Mouse (Mus musculus) heart, adult 2 months (tissue): Measurements from ENCODE around the gene 4933424G06Rik. TPM values are rescaled to one million over a fixed set of nuclear protein-coding genes. Genes with fewer than 3 reads are reported as not detected.

Experiments used
- DNase-seq, 2 experiments: peaks; one replicate each; pipeline ENCODE4 v3.0.0; 2021
- H3K27ac ChIP-seq: fragments of 200-600 bp; 2 replicates; pipeline ENCODE4 v1.8.1; 2022
- H3K27me3 ChIP-seq: fragments of 200-500 bp; 2 replicates; pipeline ENCODE4 v1.6.1; 2012; ENCODE audit warnings: mild to moderate bottlenecking, low read length, inconsistent platforms, mixed read lengths; ENCODE audit not compliant: control insufficient read depth, insufficient read depth
- H3K36me3 ChIP-seq: fragments of 200-500 bp; 2 replicates; pipeline ENCODE4 v1.6.1; 2012; ENCODE audit warnings: low read length, inconsistent platforms; ENCODE audit not compliant: control insufficient read depth, insufficient read depth
- H3K4me1 ChIP-seq: fragments of 200-500 bp; 2 replicates; pipeline ENCODE4 v1.6.1; 2011; ENCODE audit warnings: low read length; ENCODE audit not compliant: control insufficient read depth, insufficient read depth
- H3K4me3 ChIP-seq: fragments of 200-600 bp; 2 replicates; pipeline ENCODE4 v1.8.1; 2022
- H3K79me2 ChIP-seq: fragments of 200-500 bp; replicated peaks from 2 replicates; pipeline ENCODE4 v1.6.1; 2012; ENCODE audit warnings: mild to moderate bottlenecking, inconsistent platforms, low read length, moderate library complexity, mixed read lengths; ENCODE audit not compliant: control insufficient read depth, insufficient read depth
- H3K9ac ChIP-seq: fragments of 200-500 bp; 2 replicates; pipeline ENCODE4 v1.6.1; 2012; ENCODE audit warnings: low read depth, mild to moderate bottlenecking, control low read depth, inconsistent platforms, low read length, mixed read lengths
- CTCF ChIP-seq: fragments of 200-600 bp; IDR thresholded peaks from 2 replicates; pipeline ENCODE4 v1.8.1; 2022; ENCODE audit warnings: antibody characterized with exemption, mild to moderate bottlenecking, moderate library complexity
- EP300 ChIP-seq: fragments of 200-500 bp; IDR thresholded peaks from 2 replicates; pipeline ENCODE4 v1.6.1; 2011; ENCODE audit warnings: low read depth, low read length, control low read depth; ENCODE audit not compliant: insufficient read depth
- POLR2A ChIP-seq: fragments of 200-500 bp; IDR thresholded peaks from 2 replicates; pipeline ENCODE4 v1.6.1; 2011; ENCODE audit warnings: mild to moderate bottlenecking, low read depth, low read length, control low read depth; ENCODE audit not compliant: insufficient read depth
- WGBS: fragments of 180-500 bp; shearing (Covaris S2); methylation state at CpG from one replicate; pipeline ENCODE4 v1.1.7; 2018; 5-methylcytosine and 5-hydroxymethylcytosine counted together
- intact Hi-C: fragments of 180-260 bp; cut with DNase I; formaldehyde crosslinking; loops from one replicate; pipeline ENCODE4 v1.15.1; 2025
- polyA plus RNA-seq: library from polyadenylated mRNA; depleted of rRNA; stranded (reverse); fragments of >200 nt; gene quantifications from 2 replicates; pipeline ENCODE4 v1.2.3, GENCODE M21; 2012
- total RNA-seq, 2 experiments: library from RNA; stranded (reverse); gene quantifications; 2 replicates each; pipeline ENCODE4 v1.2.3; 2021

4933424G06Rik gene
- total and polyA plus RNA-seq, 3 experiments = not detected

- no peak overlapping the region for H3K4me3 ChIP-seq
- intact Hi-C loops = loop anchor here (10.0 kb wide), 1 partner anchor 342 kb away; no protein-coding TSS in a partner anchor
- TF ChIP-seq POLR2A (no peak), EP300 (no peak), CTCF (no peak)
- H3K9ac ChIP-seq = no peak overlapping the region
- no peaks in the 10 kb centered on the region for H3K27me3 ChIP-seq
- WGBS = 65% methylated on average over 5 of the region's 5 CpGs
- no peak for DNase-seq
- no peaks in the 10 kb centered on the region; the same call in none of the 2 replicates for H3K36me3 ChIP-seq
- H3K27ac ChIP-seq = no peak overlapping the region
- peaks cover 2% of the 10 kb centered on the region; the same call in 1 of the 2 replicates for H3K4me1 ChIP-seq
- no peaks in the 10 kb centered on the region for H3K79me2 ChIP-seq
Measured at GRCm38 (mm10) chr1:36697030-36697429, 12.9 kb upstream of the 4933424G06Rik start.

DNA sequence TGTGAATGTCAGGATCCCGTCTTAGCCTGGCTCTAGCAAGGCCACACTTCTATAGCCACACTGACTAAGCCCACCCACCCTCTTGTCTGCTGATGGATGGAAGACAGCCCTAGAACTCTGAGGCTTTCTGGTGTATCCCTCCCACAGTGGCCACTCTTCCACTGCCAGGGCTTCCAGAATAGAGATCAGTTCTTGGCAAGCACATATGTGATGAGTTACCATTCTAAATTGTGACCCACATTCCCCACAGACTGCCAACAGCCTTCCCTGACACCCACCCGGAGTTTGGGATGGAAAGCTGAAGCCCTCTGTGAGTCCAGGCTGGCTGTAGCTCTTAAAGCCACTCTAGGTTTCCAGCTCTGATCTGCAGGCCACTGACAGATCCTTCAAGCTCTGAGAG is 2.8 kb upstream of the 4933424G06Rik start:
- Histone ChIP-seq H3K9ac (no peak overlapping the region), H3K4me3 (no peak overlapping the region), H3K4me1 (peaks cover 9% of the 10 kb centered on the region), H3K36me3 (no peaks in the 10 kb centered on the region), H3K27me3 (no peaks in the 10 kb centered on the region), H3K79me2 (peaks cover 1% of the 10 kb centered on the region), H3K27ac (no peak overlapping the region)
- no peak for DNase-seq
- intact Hi-C loops = no loop called here
- TF ChIP-seq POLR2A = no peak
- no peak for TF ChIP-seq EP300
- no peak for TF ChIP-seq CTCF
- 67% methylated on average over 2 of the region's 2 CpGs for WGBS

DNA sequence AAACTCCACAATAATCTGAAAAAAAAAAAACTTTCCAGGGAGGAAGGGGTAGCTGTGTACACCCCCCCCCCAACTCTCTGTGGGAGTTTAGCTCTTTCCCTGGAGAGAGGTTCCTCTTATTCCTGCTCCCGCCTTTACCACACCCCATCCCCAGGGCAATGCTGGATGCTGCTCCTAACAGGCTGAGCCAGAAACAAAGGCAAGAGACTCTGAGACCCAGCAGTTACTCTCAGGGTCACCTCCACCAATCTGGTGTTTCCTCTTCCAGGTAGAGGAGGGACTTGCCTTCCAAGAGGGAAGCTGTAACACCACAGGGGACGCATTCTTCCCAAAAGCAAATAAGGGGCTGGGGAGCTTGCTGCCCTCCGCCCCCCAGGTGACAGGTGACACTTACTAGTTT is 2.2 kb upstream of the 4933424G06Rik start:
- H3K27me3 ChIP-seq = no peaks in the 10 kb centered on the region
- TF ChIP-seq POLR2A (no peak), CTCF (no peak), EP300 (no peak)
- no peak overlapping the region for H3K27ac ChIP-seq
- H3K79me2 ChIP-seq = peaks cover 1% of the 10 kb centered on the region
- H3K4me1 ChIP-seq = peaks cover 9% of the 10 kb centered on the region
- no peak overlapping the region for H3K4me3 ChIP-seq
- no peaks in the 10 kb centered on the region for H3K36me3 ChIP-seq
- WGBS = 79% methylated on average over 3 of the region's 3 CpGs
- H3K9ac ChIP-seq = no peak overlapping the region
- intact Hi-C loops = no loop called here
- no peak for DNase-seq

DNA sequence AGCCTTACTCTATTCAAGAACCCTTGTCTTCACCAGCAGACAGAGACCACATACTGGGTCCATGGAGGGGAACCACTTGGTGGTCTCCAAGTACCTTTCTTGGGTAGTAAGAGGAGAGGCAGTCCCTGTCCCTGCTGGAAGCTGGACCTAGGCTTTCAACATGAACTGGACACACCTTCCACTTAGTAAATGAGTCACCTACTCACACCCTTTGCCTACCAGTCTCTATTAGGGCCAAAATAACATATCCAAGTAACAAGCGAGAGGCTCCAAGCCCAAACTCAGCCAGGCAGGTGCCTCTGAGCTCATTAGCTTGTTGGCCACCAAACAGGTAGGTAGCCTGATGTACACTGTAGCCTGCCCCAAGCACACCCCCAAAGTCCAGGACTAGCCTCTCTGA is 1.3 kb upstream of the 4933424G06Rik start:
- Histone ChIP-seq H3K4me3 (peak overlapping the region; percentile 96), H3K27me3 (no peaks in the 10 kb centered on the region), H3K27ac (no peak overlapping the region; the same call in 1 of the 2 replicates), H3K9ac (peak overlapping the region; percentile 89), H3K79me2 (peaks cover 1% of the 10 kb centered on the region), H3K36me3 (no peaks in the 10 kb centered on the region), H3K4me1 (peaks cover 9% of the 10 kb centered on the region)
- intact Hi-C loops = loop anchor here (1.0 kb wide), 1 partner anchor 16 kb away; no protein-coding TSS in a partner anchor
- 84% methylated on average over 1 of the region's 1 CpGs for WGBS
- no peak for TF ChIP-seq POLR2A
- no peak for TF ChIP-seq EP300
- no peak for TF ChIP-seq CTCF
- DNase-seq = no peak

DNA sequence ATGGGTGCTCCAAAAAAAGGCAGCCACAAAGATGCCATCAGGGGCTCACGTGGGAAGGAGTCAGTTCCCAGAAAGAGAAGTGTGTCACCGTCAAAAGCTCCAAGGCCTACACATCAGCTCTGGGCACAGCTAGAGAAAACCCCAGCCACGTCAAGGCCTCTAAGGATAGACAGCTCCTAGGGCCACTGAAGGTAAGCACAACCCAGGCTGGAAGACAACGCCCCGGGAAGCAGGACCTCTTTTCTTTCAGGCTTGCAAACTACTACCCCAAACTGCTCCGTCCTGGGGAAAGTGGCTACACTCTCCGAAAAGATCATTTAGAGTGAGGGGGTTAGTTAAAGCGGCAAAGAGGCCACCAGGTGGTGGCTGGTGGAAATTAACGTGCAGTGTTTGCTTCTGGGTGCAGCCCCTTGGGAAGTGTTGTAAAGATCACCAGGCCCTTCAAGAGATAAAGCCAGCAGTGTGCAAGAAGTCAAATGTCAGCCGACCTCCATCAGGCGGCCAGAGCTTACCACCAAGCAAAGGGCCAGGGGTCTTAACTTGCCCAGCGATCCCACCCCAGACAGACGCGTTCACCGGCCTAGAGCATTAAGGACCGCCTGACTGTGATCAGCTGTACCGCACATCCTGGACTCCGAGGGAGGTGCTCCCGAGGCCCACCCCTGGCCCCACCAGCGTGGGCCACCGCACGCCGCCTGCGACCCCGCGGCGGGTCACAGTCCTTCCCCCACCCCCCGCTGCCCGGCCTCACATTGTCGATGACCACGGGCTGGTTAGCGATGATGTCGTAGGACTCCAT is 695 bp upstream of the 4933424G06Rik start:
- peak overlapping the region; percentile 94 for H3K27ac ChIP-seq
- no peaks in the 10 kb centered on the region for H3K36me3 ChIP-seq
- no peak for TF ChIP-seq EP300
- TF ChIP-seq POLR2A = no peak
- TF ChIP-seq CTCF = peak; percentile 62
- H3K4me1 ChIP-seq = peaks cover 9% of the 10 kb centered on the region
- peak in 1 of 2 experiments; percentile 40 for DNase-seq
- intact Hi-C loops = loop anchor here (1.0 kb wide), 1 partner anchor 17 kb away; no protein-coding TSS in a partner anchor
- peaks cover 1% of the 10 kb centered on the region for H3K79me2 ChIP-seq
- under 1% methylated on average over 33 of the region's 33 CpGs for WGBS
- H3K9ac ChIP-seq = peak overlapping the region; percentile 89
- H3K27me3 ChIP-seq = no peaks in the 10 kb centered on the region
- H3K4me3 ChIP-seq = peak overlapping the region; percentile 96

DNA sequence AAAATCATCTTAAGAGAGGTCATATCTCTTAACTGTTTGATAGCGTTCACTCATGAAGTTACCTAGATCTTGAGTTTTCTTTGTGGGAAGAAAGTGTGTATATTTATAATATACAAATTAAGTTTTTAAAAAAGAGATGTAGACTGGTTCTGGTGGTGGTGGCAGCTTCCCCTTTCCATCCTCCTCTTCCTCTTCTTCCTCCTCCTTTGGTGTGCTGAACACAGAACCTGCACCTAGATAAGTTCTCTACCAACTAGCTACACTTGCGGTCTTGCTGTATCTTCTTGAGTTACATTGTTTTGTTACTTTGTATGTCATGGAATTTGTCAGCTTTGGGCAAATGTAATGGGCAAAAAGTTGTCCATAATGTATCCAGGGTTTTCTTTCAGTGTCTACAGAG is 1.2 kb downstream of the 4933424G06Rik start:
- intact Hi-C loops = no loop called here
- Histone ChIP-seq H3K9ac (no peak overlapping the region), H3K4me1 (peaks cover 9% of the 10 kb centered on the region), H3K36me3 (no peaks in the 10 kb centered on the region), H3K79me2 (peaks cover 1% of the 10 kb centered on the region), H3K27me3 (no peaks in the 10 kb centered on the region), H3K4me3 (no peak overlapping the region), H3K27ac (no peak overlapping the region)
- DNase-seq = no peak
- WGBS = 90% methylated on average over 2 of the region's 2 CpGs
- no peak for TF ChIP-seq POLR2A
- TF ChIP-seq EP300 = no peak
- TF ChIP-seq CTCF = no peak
